Mouse (Mus musculus) heart, embryonic 16.5 days (tissue): ENCODE measurements around the gene Gm20388. TPM values are rescaled to one million over a fixed set of nuclear protein-coding genes. Genes with fewer than 3 reads are reported as not detected.

Experiments
- ATAC-seq: fragments of 200-750 bp; cut with Nextera tagmentation; replicated peaks from 2 replicates; pipeline ENCODE4 v1.8.0; 2017; ENCODE audit warnings: moderate number of reproducible peaks; ENCODE audit not compliant: insufficient read depth, low FRiP score; ENCODE audit errors: extremely low read depth
- H3K27ac ChIP-seq: fragments of 300-500 bp; sonication (generic); 2 replicates; pipeline ENCODE4 v1.5.1; 2014; ENCODE audit warnings: mild to moderate bottlenecking, low read length, control low read depth, moderate library complexity
- H3K27me3 ChIP-seq: fragments of 300-500 bp; sonication (generic); 2 replicates; pipeline ENCODE4 v1.6.1; 2014; ENCODE audit warnings: low read length, mixed read lengths; ENCODE audit not compliant: control insufficient read depth, insufficient read depth
- H3K36me3 ChIP-seq: fragments of 300-500 bp; sonication (generic); 2 replicates; pipeline ENCODE4 v1.6.1; 2014; ENCODE audit not compliant: control insufficient read depth, insufficient read depth
- H3K4me1 ChIP-seq: fragments of 300-500 bp; sonication (generic); 2 replicates; pipeline ENCODE4 v1.6.1; 2014; ENCODE audit warnings: low read length, mixed read lengths; ENCODE audit not compliant: control insufficient read depth, insufficient read depth
- H3K4me2 ChIP-seq: fragments of 300-500 bp; sonication (generic); 2 replicates; pipeline ENCODE4 v1.6.1; 2014; ENCODE audit warnings: low read depth, mild to moderate bottlenecking, control low read depth, low read length
- H3K4me3 ChIP-seq: fragments of 300-500 bp; sonication (generic); 2 replicates; pipeline ENCODE4 v1.5.1; 2014; ENCODE audit warnings: mild to moderate bottlenecking, control low read depth, low read length
- H3K9ac ChIP-seq: fragments of 300-500 bp; sonication (generic); 2 replicates; pipeline ENCODE4 v1.6.1; 2014; ENCODE audit warnings: low read length, control low read depth
- H3K9me3 ChIP-seq: fragments of 300-500 bp; sonication (generic); replicated peaks from 2 replicates; pipeline ENCODE4 v1.6.1; 2016; ENCODE audit warnings: low read length; ENCODE audit not compliant: control insufficient read depth
- WGBS: fragments of 180-500 bp; shearing (Covaris S2); extraction: QIAGEN DNeasy Blood & Tissue Kit; methylation state at CpG from one replicate; pipeline ENCODE4 v1.1.7; 2014; 5-methylcytosine and 5-hydroxymethylcytosine counted together
- polyA plus RNA-seq: library from polyadenylated mRNA; unstranded; fragments of >200 nt; fragmentation: Nextera tagmentation; extraction: Ambion mirVana; gene quantifications from 2 replicates; pipeline ENCODE4 v1.2.1, GENCODE M21; 2015

Gene Gm20388
- polyA plus RNA-seq, 1 experiment from 2014 or later, result 4.5 TPM

DNA sequence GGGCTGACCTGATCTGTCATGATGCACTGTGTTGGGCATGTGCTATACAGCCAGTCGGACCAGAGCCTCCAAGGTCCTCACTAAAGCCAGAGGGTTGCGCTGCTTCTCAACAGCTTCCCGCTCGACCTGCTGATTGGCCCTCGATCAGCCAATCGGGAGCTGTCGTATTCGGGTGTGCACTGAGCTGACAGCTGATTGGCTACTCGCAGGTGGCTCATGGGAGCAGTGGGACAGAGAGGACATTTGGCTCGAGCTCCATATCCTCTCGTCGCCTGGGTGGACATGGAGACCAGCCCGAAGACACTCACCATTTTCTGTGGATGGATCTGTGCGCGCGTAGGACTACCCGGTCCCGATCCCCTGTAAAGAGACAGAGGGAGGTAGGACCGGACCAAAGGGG lies 1631.2 kb downstream of the Gm20388 start:
- ATAC-seq, result no peak
- no peak overlapping the region for H3K27ac ChIP-seq
- H3K4me1 ChIP-seq, result no peaks in the 10 kb centered on the region
- H3K27me3 ChIP-seq, result peaks cover 12% of the 10 kb centered on the region
- no peak overlapping the region for H3K9ac ChIP-seq
- peaks cover 3% of the 10 kb centered on the region; the same call in 1 of the 2 replicates for H3K9me3 ChIP-seq
- 69% methylated on average over 19 of the region's 19 CpGs for WGBS
- H3K36me3 ChIP-seq, result no peaks in the 10 kb centered on the region
- no peak overlapping the region for H3K4me3 ChIP-seq
- no peak overlapping the region for H3K4me2 ChIP-seq

DNA sequence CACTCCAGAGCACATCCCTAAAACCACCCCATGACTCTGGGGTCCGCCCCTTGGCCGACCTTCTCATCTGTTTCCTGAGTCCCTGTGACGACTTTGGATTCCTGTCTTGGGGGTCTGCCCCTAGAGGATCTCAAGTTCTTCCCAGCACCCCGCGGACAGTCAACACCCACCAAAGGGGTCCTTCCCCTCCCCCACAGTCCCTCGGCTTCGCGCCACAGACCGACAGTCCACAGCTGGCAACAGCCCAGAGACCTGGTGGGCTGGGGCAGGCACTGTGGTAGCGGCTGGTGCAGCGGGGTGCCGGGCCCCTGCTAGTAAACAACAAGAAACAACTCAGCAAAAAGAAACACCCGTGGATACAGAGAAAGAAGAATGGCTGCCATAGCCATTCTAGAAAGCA lies 1632.3 kb downstream of the Gm20388 start:
- Histone ChIP-seq H3K4me2 (no peak overlapping the region), H3K36me3 (no peaks in the 10 kb centered on the region), H3K4me3 (no peak overlapping the region), H3K4me1 (no peaks in the 10 kb centered on the region), H3K27ac (no peak overlapping the region), H3K9me3 (peaks cover 3% of the 10 kb centered on the region; the same call in 1 of the 2 replicates), H3K9ac (no peak overlapping the region), H3K27me3 (peaks cover 13% of the 10 kb centered on the region)
- 62% methylated on average over 13 of the region's 13 CpGs for WGBS
- ATAC-seq, result no peak

DNA sequence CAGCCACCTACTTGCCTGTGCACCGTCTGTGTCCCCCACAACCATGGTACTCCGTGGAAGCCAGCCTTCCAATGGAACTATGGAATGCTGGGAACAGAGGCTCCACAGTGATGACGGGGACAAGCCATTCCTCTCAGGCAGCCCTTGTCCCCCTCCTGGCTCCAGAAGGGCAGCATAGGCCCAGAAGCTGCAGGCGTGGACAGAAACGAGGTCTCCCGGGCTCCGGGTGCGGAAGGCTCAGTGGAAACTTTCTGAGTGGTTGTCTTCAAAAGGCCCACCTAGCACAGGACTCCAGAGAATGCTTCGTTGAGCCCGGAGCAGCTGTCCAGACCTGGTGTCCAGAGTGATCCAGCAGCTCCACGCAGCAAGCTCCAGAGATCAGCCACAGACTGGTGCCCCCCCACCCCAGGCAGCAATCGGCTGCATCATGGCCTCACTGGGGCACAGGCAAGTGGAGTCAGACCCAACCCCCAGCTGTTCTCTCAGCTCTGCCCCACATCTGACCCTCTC lies 1633.7 kb downstream of the Gm20388 start, which contains the start of gene 1700018B08Rik:
1700018B08Rik (minus strand) TSS at position 45 of the 510 bp plus-strand sequence.
- Histone ChIP-seq H3K4me1 (no peaks in the 10 kb centered on the region), H3K9me3 (peaks cover 3% of the 10 kb centered on the region; the same call in 1 of the 2 replicates), H3K27me3 (peaks cover 12% of the 10 kb centered on the region), H3K36me3 (no peaks in the 10 kb centered on the region), H3K4me3 (no peak within 1 kb of the TSS), H3K4me2 (no peak within 1 kb of the TSS), H3K9ac (no peak within 1 kb of the TSS), H3K27ac (no peak within 1 kb of the TSS)
- ATAC-seq, result no peak
- WGBS, result 68% methylated on average over 12 of the region's 12 CpGs

DNA sequence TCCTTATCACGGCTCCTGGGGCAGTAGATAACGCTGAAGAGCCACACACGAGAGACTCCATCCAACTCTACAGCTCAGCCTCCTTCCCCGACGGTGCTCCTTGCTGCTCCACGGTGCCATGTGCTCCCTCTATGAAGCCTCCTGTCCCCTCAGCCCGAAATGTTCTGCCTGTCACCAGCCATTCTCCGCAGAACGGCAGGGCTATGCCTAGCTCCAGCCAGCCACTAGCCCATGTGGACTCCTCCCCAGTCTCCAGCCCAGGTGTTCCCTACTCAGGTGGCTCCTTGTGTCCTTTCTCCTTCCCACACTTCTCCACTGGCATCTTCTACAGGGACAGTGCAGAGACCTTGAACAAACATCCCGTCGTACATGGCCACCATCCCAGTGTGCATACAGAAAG lies 1634.3 kb downstream of the Gm20388 start:
- peaks cover 8% of the 10 kb centered on the region for H3K27me3 ChIP-seq
- H3K27ac ChIP-seq, result no peak overlapping the region
- H3K4me2 ChIP-seq, result no peak overlapping the region
- H3K4me3 ChIP-seq, result no peak overlapping the region
- 39% methylated on average over 11 of the region's 11 CpGs for WGBS
- no peaks in the 10 kb centered on the region for H3K4me1 ChIP-seq
- no peak overlapping the region for H3K9ac ChIP-seq
- H3K9me3 ChIP-seq, result peaks cover 3% of the 10 kb centered on the region; the same call in 1 of the 2 replicates
- ATAC-seq, result no peak
- no peaks in the 10 kb centered on the region for H3K36me3 ChIP-seq

DNA sequence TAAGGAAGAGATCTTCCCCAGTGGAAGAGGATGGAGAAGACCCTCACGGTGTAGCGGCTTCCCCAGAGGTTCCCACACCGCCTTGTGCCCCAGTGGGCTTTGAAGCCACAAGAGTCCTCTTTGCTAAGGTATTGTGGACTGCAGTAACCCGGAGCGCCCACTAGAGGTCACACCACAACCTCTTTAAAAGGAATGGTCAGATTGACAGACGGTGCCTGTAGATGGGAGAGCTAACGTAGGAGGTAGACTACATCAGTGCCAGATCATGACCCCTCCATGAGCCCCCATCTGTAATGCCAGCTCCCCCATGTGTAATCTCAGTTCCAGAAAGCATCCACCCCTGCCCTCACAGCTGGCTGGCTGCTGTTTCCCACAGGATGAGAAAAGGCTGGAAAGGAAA lies 1636.5 kb downstream of the Gm20388 start:
- WGBS, result 3% methylated on average over 7 of the region's 7 CpGs

DNA sequence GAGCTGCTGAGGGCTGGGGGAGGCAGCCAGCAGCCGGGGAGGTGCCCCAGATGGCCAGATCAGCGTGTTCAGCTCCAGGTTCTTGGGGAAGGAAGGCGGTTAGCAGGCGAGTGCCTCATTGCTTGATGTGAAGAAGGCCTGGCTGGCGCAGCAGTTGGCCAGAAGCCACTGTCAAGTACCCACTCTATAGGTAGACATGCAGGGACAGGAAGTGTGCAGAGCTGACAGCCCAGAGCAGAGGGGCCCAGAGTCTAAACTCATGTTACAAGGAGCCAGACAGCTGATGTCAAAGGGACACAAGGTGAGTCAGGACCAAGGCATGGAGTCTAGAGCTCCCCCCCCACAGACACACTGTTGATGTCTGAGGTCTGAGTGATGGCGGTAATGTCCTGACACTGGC lies 1639.4 kb downstream of the Gm20388 start:
- Histone ChIP-seq H3K4me2 (no peak overlapping the region), H3K4me1 (no peaks in the 10 kb centered on the region), H3K9me3 (no peaks in the 10 kb centered on the region), H3K4me3 (no peak overlapping the region), H3K36me3 (peaks cover 22% of the 10 kb centered on the region), H3K9ac (no peak overlapping the region), H3K27me3 (peaks cover 2% of the 10 kb centered on the region; the same call in 1 of the 2 replicates), H3K27ac (no peak overlapping the region)
- 64% methylated on average over 6 of the region's 6 CpGs for WGBS
- ATAC-seq, result no peak

More for the DNA sequence above, 1636.5 kb downstream of the Gm20388 start:
- Histone ChIP-seq H3K4me3 (no peak overlapping the region), H3K9ac (no peak overlapping the region), H3K4me2 (no peak overlapping the region), H3K27ac (no peak overlapping the region), H3K27me3 (peaks cover 8% of the 10 kb centered on the region), H3K36me3 (peaks cover 5% of the 10 kb centered on the region; the same call in 1 of the 2 replicates), H3K9me3 (no peaks in the 10 kb centered on the region), H3K4me1 (no peaks in the 10 kb centered on the region)
- no peak for ATAC-seq

DNA sequence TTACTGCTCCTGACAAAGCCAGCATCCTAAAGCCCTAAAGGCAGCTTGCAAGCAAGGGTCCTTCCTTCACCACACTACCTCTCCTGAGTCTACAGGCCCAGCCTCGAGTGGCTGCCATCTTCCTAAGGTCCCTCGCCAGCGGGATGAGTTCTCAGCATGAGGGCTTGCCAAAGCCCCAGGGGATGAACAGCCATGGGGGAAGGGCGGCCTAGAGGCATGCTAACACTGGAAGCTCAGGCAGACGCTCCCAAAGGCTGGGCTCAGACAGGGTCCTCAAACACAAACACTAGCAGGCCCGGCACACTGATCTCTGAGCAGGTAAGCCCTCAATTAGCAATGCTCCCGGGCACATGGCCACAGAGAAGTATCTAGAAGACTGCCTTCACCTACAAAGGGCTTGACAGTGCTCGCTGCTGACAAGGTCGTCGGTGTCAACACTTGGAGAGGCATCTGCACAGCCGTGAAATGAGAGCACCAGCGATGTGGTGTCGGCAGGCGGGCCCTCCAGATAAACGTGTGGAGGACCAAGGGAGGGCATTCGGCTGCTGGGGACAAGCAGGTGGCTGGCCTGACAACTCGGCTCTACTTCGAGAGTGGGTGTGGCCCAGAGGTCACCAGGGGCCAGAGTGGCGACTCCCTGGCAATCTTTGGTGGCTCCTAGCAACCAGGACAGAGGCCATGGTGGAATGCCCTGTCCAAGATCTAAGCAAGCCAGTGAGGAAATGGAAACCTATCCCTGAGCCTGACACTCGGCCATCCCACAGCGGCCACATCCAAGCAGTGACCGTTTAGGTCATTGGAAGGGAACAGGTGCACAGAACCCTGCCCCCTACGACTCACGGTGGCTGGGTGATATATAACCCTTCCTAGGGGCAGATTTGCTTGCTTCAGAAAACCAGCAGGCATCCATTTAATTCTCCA lies 1640.7 kb downstream of the Gm20388 start:
- Histone ChIP-seq H3K9me3 (no peaks in the 10 kb centered on the region), H3K27ac (no peak overlapping the region), H3K36me3 (peaks cover 22% of the 10 kb centered on the region), H3K4me2 (no peak overlapping the region), H3K9ac (no peak overlapping the region), H3K4me3 (no peak overlapping the region), H3K27me3 (peaks cover 2% of the 10 kb centered on the region; the same call in 1 of the 2 replicates), H3K4me1 (no peaks in the 10 kb centered on the region)
- ATAC-seq, result no peak
- WGBS, result 53% methylated on average over 24 of the region's 24 CpGs

DNA sequence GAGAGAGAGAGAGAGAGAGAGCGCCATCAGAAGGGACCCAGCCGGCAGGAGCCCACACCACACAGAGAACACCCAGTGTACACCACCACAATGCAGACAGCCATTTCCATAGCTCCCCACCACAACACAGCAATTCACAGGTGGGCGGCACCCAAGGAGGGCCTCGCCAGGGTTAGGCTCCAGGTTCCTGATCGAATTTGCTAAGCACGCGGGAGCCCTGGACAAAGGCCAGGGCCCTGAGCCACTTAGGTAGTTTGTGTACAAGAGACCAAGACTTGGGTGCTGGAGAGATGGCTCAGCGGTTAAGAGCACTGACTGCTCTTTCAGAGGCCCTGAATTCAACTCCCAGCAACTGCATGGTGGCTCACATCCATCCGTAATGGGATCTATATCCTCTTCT lies 1641.9 kb downstream of the Gm20388 start:
- 84% methylated on average over 9 of the region's 9 CpGs for WGBS
- no peak for ATAC-seq
- no peaks in the 10 kb centered on the region for H3K4me1 ChIP-seq
- H3K4me2 ChIP-seq, result no peak overlapping the region
- H3K4me3 ChIP-seq, result no peak overlapping the region
- no peak overlapping the region for H3K27ac ChIP-seq
- peaks cover 22% of the 10 kb centered on the region for H3K36me3 ChIP-seq
- no peak overlapping the region for H3K9ac ChIP-seq
- H3K9me3 ChIP-seq, result no peaks in the 10 kb centered on the region
- no peaks in the 10 kb centered on the region for H3K27me3 ChIP-seq

DNA sequence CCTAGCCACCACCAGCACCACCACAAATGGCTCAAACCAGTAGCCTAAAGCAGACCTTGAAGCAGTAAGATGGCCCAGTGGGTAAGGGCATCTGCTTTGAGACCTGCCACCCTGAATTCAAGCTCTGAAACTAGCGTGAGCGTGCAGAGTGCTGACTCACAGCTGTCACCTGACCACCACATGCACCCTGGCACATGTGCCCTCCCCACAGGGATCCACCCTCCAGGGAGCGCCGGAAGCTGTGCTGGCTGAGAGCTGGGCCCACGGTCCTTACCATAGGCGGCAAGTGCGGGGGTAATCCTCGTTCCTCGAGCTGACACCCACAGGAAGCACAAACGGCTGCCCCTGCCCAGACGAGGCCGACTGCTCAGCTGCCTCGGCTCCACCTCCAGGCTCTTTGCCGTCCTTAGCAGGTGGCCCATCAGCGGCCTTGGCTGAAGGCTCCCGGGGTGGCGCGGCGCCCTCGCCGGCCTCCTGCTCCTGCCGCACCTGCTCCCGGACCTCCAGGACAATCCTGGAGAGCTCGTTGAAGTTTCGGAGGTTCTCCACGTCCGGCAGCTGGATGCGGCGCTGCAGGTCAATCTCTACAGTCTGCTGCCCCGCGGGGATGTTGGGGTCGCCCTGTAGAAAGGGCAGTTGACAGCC lies 1643.3 kb downstream of the Gm20388 start:
- no peak for ATAC-seq
- Histone ChIP-seq H3K9ac (no peak overlapping the region), H3K36me3 (peaks cover 27% of the 10 kb centered on the region), H3K4me2 (no peak overlapping the region), H3K27ac (no peak overlapping the region), H3K27me3 (no peaks in the 10 kb centered on the region), H3K9me3 (no peaks in the 10 kb centered on the region), H3K4me3 (no peak overlapping the region), H3K4me1 (no peaks in the 10 kb centered on the region)
- 94% methylated on average over 32 of the region's 32 CpGs for WGBS
